Mouse (Mus musculus): ENCODE data around the gene 2300002M23Rik. TPM values are rescaled to one million over a fixed set of nuclear protein-coding genes. Genes with fewer than 3 reads are reported as not detected.

The 2300002M23Rik gene
- polyA plus RNA-seq, 1 experiment: not detected

GRCm38 (mm10) chr17:35554321-35554720, 12.9 kb upstream of the 2300002M23Rik start:
- no peaks in the 10 kb centered on the region for H3K36me3 ChIP-seq (replicated peaks; ENCODE audit: low read length)
- peaks cover 30% of the 10 kb centered on the region for H3K9me3 ChIP-seq
- no peak overlapping the region for H3K4me3 ChIP-seq (replicated peaks)
- H3K27me3 ChIP-seq (replicated peaks): peaks cover 56% of the 10 kb centered on the region
- TF ChIP-seq FLI1 (IDR thresholded peaks at IDR 0.05; ENCODE audit: low read length): no peak
- TF ChIP-seq GATA1 (IDR thresholded peaks at IDR 0.05; ENCODE audit: borderline replicate concordance, low read length): no peak
- H3K4me1 ChIP-seq: peaks cover 5% of the 10 kb centered on the region

GRCm38 (mm10) chr17:35554761-35555397, 12.4 kb upstream of the 2300002M23Rik start:
- H3K4me1 ChIP-seq: no peaks in the 10 kb centered on the region; the same call in 1 of the 2 replicates
- H3K4me3 ChIP-seq (replicated peaks): no peak overlapping the region
- peaks cover 55% of the 10 kb centered on the region for H3K27me3 ChIP-seq (replicated peaks)
- peaks cover 30% of the 10 kb centered on the region for H3K9me3 ChIP-seq
- TF ChIP-seq FLI1 (IDR thresholded peaks at IDR 0.05; ENCODE audit: low read length) (no peak), GATA1 (IDR thresholded peaks at IDR 0.05; ENCODE audit: borderline replicate concordance, low read length) (no peak)
- H3K36me3 ChIP-seq (replicated peaks; ENCODE audit: low read length): no peaks in the 10 kb centered on the region

- no peak for TF ChIP-seq GATA1 (IDR thresholded peaks at IDR 0.05; ENCODE audit: borderline replicate concordance, low read length)
- TF ChIP-seq FLI1 (IDR thresholded peaks at IDR 0.05; ENCODE audit: low read length): no peak
- Histone ChIP-seq H3K36me3 (replicated peaks; ENCODE audit: low read length) (no peaks in the 10 kb centered on the region), H3K9me3 (peaks cover 30% of the 10 kb centered on the region)
Measured at GRCm38 (mm10) chr17:35556186-35556765, 11.0 kb upstream of the 2300002M23Rik start.

GRCm38 (mm10) chr17:35556812-35557211, 10.4 kb upstream of the 2300002M23Rik start:
- no peaks in the 10 kb centered on the region; the same call in 1 of the 2 replicates for H3K4me1 ChIP-seq
- peaks cover 30% of the 10 kb centered on the region for H3K9me3 ChIP-seq
- H3K36me3 ChIP-seq (replicated peaks; ENCODE audit: low read length): no peaks in the 10 kb centered on the region
- TF ChIP-seq GATA1 (IDR thresholded peaks at IDR 0.05; ENCODE audit: borderline replicate concordance, low read length) (no peak), FLI1 (IDR thresholded peaks at IDR 0.05; ENCODE audit: low read length) (no peak)
- no peak overlapping the region for H3K4me3 ChIP-seq (replicated peaks)
- peaks cover 50% of the 10 kb centered on the region for H3K27me3 ChIP-seq (replicated peaks)

More at GRCm38 (mm10) chr17:35556186-35556765, 11.0 kb upstream of the 2300002M23Rik start:
- Histone ChIP-seq H3K27me3 (replicated peaks) (peaks cover 53% of the 10 kb centered on the region), H3K4me3 (replicated peaks) (no peak overlapping the region), H3K4me1 (no peaks in the 10 kb centered on the region; the same call in 1 of the 2 replicates)

- no peak for TF ChIP-seq GATA1 (IDR thresholded peaks at IDR 0.05; ENCODE audit: borderline replicate concordance, low read length)
- TF ChIP-seq FLI1 (IDR thresholded peaks at IDR 0.05; ENCODE audit: low read length): no peak
- no peak overlapping the region for H3K4me3 ChIP-seq (replicated peaks)
- peaks cover 30% of the 10 kb centered on the region for H3K9me3 ChIP-seq
- no peaks in the 10 kb centered on the region for H3K36me3 ChIP-seq (replicated peaks; ENCODE audit: low read length)
- peaks cover 46% of the 10 kb centered on the region for H3K27me3 ChIP-seq (replicated peaks)
- H3K4me1 ChIP-seq: no peaks in the 10 kb centered on the region; the same call in 1 of the 2 replicates
Measured at GRCm38 (mm10) chr17:35557351-35557750, 9.9 kb upstream of the 2300002M23Rik start.

- H3K36me3 ChIP-seq (replicated peaks; ENCODE audit: low read length): no peaks in the 10 kb centered on the region
- peaks cover 30% of the 10 kb centered on the region for H3K9me3 ChIP-seq
- peaks cover 45% of the 10 kb centered on the region for H3K27me3 ChIP-seq (replicated peaks)
- H3K4me3 ChIP-seq (replicated peaks): no peak overlapping the region
- H3K4me1 ChIP-seq: no peaks in the 10 kb centered on the region; the same call in 1 of the 2 replicates
- no peak for TF ChIP-seq FLI1 (IDR thresholded peaks at IDR 0.05; ENCODE audit: low read length)
- no peak for TF ChIP-seq GATA1 (IDR thresholded peaks at IDR 0.05; ENCODE audit: borderline replicate concordance, low read length)
Measured at GRCm38 (mm10) chr17:35558216-35558615, 9.0 kb upstream of the 2300002M23Rik start.

- no peak overlapping the region for H3K4me3 ChIP-seq (replicated peaks)
- H3K9me3 ChIP-seq: peaks cover 11% of the 10 kb centered on the region
- no peaks in the 10 kb centered on the region for H3K36me3 ChIP-seq (replicated peaks; ENCODE audit: low read length)
- TF ChIP-seq FLI1 (IDR thresholded peaks at IDR 0.05; ENCODE audit: low read length) (no peak), GATA1 (IDR thresholded peaks at IDR 0.05; ENCODE audit: borderline replicate concordance, low read length) (no peak)
- H3K4me1 ChIP-seq: peaks cover 14% of the 10 kb centered on the region
- H3K27me3 ChIP-seq (replicated peaks): peaks cover 51% of the 10 kb centered on the region
Measured at GRCm38 (mm10) chr17:35567767-35568166, 517 bp downstream of the 2300002M23Rik start.

- Histone ChIP-seq H3K36me3 (replicated peaks; ENCODE audit: low read length) (no peaks in the 10 kb centered on the region), H3K4me1 (peaks cover 14% of the 10 kb centered on the region), H3K27me3 (replicated peaks) (peaks cover 59% of the 10 kb centered on the region), H3K9me3 (peaks cover 17% of the 10 kb centered on the region), H3K4me3 (replicated peaks) (peak overlapping the region; percentile 83)
- TF ChIP-seq FLI1 (IDR thresholded peaks at IDR 0.05; ENCODE audit: low read length): no peak
- TF ChIP-seq GATA1 (IDR thresholded peaks at IDR 0.05; ENCODE audit: borderline replicate concordance, low read length): no peak
Measured at GRCm38 (mm10) chr17:35569091-35569944, 2.1 kb downstream of the 2300002M23Rik start.

GRCm38 (mm10) chr17:35570836-35571235, 3.6 kb downstream of the 2300002M23Rik start:
- no peak for TF ChIP-seq GATA1 (IDR thresholded peaks at IDR 0.05; ENCODE audit: borderline replicate concordance, low read length)
- TF ChIP-seq FLI1 (IDR thresholded peaks at IDR 0.05; ENCODE audit: low read length): no peak
- no peaks in the 10 kb centered on the region for H3K36me3 ChIP-seq (replicated peaks; ENCODE audit: low read length)
- peaks cover 67% of the 10 kb centered on the region for H3K27me3 ChIP-seq (replicated peaks)
- H3K4me3 ChIP-seq (replicated peaks): no peak overlapping the region
- H3K4me1 ChIP-seq: peaks cover 21% of the 10 kb centered on the region
- H3K9me3 ChIP-seq: peaks cover 18% of the 10 kb centered on the region
